Mouse (Mus musculus): ENCODE results near the gene Baz1a.

Gene Baz1a

GRCm38 (mm10) chr12:54859531-54859930, 154.6 kb downstream of the Baz1a start:
- DNase-seq (ENCODE audit: low spot score in 2 of 2), result no peak

- DNase-seq (ENCODE audit: low spot score in 2 of 2), result no peak
Measured at GRCm38 (mm10) chr12:54850551-54850950, 163.6 kb downstream of the Baz1a start.

DNA sequence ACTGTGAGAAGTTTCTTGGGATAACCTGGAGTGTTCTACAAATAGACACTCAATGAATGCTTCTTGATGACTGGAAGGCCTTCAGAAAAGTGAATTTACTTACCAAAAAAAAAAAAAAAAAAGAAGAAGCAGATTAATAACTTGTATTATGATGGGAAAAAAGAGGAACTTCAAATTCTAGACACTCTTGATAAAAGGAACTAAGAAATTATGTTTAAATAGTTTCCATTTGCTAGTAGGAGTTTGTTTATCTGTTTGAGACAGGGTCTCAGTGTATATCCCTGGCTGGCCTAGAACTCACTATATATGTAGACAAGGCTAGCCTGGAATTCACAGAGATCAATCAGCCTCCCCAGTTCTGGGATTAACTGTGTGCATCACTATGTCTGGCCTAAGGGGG, 169.7 kb downstream of the Baz1a start:
- DNase-seq (ENCODE audit: low spot score in 2 of 2), result no peak

Measured in spleen, postnatal 36 days (tissue).